Mouse (Mus musculus) adrenal gland, adult 18-20 months (tissue): ENCODE measurements around the gene Hoxb8. TPM values are rescaled to one million over a fixed set of nuclear protein-coding genes. Genes with fewer than 3 reads are reported as not detected.

ENCODE experiments used
- DNase-seq, 2 experiments: peaks; one replicate each; pipeline ENCODE4 v3.0.0; 2021 to 2022; ENCODE audit warnings: low spot score in 2 of 2
- microRNA-seq, 2 experiments: library from miRNA; unstranded; fragments of <30 nt; microRNA quantifications; one replicate each; pipeline ENCODE4 v1.2.0; 2021; ENCODE audit warnings: borderline number of aligned reads in 2 of 2
- total RNA-seq, 2 experiments: library from RNA; stranded (reverse); gene quantifications; 1 replicate in 1 of 2; 2 replicates in 1 of 2; pipeline ENCODE4 v1.2.3; 2021

Hoxb8 gene
- total RNA-seq, 2 experiments from 2014 or later = 54.8 to 119 TPM

DNA sequence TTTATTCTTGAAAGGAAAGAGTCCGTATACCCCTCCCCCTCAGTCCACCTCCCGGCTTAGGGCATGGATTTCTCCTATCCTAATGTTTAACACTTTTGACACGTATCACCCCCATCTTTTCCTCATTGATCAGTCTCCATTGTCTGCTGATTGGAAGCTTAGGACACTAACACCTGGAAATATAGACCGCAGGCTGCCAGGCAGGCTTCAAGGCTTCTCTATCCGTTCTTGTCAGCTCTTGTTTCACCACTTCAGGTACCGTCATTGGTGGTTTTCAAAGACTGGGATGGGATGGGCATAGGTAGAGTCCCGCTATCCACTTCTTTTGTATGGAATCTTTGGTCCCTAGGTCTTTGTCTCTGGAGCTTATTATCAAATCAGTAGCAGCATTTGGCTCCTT lies 45.4 kb downstream of the Hoxb8 start:
- DNase-seq = no peak

DNA sequence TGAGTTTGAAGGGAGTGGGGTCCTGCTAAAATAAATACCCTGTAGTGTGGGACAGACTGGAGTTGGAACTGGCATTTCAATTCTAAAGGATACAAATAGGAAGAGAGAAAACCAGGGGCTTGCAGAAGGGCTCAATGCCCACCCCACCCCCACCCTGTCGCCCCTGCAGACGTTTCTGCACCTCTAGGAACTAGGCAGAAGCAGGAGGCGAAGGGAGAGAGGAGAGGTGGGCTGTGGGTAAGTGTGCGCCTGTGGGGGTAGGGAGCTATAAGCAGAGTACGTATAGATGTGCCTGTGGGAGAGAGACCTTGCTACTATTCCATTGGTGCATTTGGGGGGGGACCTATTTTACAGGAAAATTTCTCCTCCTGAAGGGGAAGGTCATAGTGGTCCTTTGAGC lies 46.0 kb downstream of the Hoxb8 start:
- no peak for DNase-seq

DNA sequence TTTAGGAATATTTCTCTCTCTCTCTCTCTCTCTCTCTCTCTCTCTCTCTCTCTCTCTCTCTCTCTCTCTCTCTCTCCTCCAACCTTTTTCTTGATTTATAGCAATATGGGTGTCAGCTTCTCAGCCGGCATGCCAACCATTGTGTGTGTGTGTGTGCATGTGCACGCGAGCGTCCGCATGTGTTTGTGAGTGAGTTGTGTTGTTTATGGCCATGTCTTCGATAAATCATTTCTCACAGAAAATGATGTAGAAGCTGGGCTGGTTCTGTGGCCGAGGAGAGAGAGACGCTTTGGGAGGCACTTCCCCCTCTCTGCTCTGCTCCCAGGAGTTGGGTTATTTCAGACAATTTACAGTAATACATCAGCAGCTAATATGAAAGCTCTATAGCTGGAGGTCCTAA lies 46.9 kb downstream of the Hoxb8 start:
- no peak for DNase-seq

DNA sequence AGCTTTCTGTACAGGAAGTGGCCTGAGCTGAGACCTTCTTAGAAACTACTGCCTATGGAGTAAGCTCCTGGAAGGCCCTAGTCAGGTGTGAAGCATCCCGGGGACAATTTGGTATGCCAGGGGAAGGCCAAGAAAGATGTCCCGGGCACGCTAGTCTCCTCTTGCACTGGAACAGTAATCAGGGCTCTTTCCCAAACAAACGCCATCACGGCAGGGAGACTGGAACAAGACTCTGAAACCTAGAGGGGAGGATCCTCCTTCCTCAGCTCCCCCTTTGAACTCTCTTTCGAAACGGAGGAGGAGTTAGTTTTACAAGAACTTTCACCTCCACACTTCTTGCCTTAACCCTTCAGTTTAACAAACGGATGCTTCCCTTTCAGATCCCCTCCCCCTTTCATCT lies 50.4 kb downstream of the Hoxb8 start:
- DNase-seq = no peak

DNA sequence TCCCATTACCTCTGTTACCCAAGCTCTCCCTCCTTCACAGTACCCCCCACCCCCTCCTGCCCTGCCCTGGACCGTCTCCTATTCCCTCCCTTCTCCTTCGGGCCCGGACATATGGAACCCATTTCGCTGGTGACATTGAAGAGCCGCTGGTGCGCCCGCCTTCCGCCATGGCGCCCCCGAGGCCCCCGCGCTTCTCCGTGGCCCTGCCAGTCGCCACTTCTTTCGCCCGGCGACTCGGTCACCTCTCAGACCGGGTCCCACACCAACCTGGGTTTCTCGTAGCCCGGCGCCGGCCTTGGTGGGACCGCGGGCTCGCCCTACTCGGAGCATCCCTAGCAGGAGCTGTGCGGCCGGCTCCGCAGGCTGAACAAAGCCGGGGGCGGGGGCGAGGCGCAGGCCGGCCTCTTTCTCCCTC lies 50.9 kb downstream of the Hoxb8 start:
- DNase-seq = no peak

DNA sequence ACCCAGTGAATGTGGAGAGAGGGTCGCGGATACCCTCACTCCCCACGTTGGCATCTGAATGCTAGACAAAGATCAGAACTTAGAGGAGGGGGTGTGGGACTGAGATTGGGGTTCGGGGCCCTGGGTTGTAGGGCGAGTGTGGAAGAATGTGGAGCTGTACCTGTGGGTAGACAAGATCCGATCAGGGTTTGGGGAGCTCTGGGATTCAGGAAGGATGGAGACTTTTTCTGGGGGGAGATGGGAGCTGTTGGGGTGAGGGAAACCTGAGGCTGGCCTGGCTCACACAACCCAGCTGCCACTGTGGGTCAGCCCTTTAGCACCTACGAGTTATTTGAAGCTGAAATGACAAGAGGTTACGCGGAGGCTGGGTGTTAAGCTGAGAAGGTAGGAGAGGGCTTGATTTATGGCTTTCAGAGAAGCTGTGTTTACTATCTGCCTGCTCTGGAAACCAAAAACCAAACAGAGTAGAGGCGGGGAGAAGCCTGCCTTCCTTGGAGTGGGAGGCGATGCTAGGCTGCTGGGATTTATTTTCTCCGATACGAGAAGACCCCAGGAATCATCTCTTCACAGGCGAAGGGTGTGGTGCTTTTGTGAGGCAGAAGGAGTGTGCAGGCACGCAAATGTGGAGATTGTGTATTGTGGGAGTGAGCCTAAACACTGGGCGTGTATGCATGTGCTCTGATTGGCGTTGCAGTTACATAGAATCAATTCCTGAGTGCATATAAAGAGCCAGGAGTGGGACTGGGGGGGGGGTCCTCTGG lies 51.7 kb downstream of the Hoxb8 start:
- DNase-seq = no peak

DNA sequence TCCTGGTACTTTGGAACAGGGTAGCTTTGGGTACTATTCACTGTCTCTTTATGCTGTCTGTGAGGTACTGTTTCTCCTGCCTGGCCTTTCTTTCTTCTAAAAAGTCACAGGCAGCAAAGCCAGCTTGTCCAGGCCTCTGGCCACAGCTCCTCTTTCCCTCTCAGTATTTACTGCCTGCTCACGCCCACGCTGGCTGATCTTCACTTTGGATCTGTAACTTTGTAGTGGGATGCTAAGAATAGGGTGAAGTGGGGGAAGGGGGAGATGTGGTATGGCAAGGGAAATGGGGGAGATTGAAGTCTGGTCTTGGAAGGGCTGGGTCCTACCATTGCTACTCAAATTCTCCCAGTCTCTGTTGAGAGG lies 52.3 kb downstream of the Hoxb8 start:
- DNase-seq = no peak

Small RNA genes lying within 50 kb of the gene (microRNA-seq; reads per million reads assigned to microRNA genes)
- gene Mir10a = 30,708 to 37,987 reads per million in 2 experiments
- 14.7 to 17.8 reads per million in 2 experiments for gene Mir196a-1

Other genes with a start within 250 kb of the Hoxb8 start
- gene Snf8, start 247.0 kb upstream of the Hoxb8 start, total RNA-seq = 10 to 100 TPM; 81.1 to 87.0 TPM
- gene Ube2z, start 216.5 kb upstream of the Hoxb8 start, total RNA-seq = 10 to 100 TPM; 49.3 to 57.7 TPM
- 100 to 1,000 TPM; 228 to 281 TPM for gene Atp5g1, start 206.2 kb upstream of the Hoxb8 start, total RNA-seq
- gene Calcoco2, start 169.9 kb upstream of the Hoxb8 start, total RNA-seq = not detected
- gene Ttll6, start 148.1 kb upstream of the Hoxb8 start, total RNA-seq = not detected
- gene Hoxb13, start 87.6 kb upstream of the Hoxb8 start, total RNA-seq = not detected
- 100 to 1,000 TPM; 294 to 445 TPM for gene Hoxb9, start 10.4 kb upstream of the Hoxb8 start, total RNA-seq
- 10 to 100 TPM; 33.5 to 59.0 TPM for gene Hoxb7, start 4.7 kb downstream of the Hoxb8 start, total RNA-seq
- gene Hoxb6, start 10.6 kb downstream of the Hoxb8 start, total RNA-seq = 10 to 100 TPM; 37.0 to 68.1 TPM
- 10 to 100 TPM; 11.6 to 27.3 TPM for gene Hoxb5, start 21.4 kb downstream of the Hoxb8 start, total RNA-seq
- gene Hoxb4, start 36.4 kb downstream of the Hoxb8 start, total RNA-seq = 10 to 100 TPM; 16.3 to 22.1 TPM
- 10 to 100 TPM; 17.2 to 20.7 TPM for gene Hoxb3, start 41.4 kb downstream of the Hoxb8 start, total RNA-seq
- gene Hoxb2, start 68.6 kb downstream of the Hoxb8 start, total RNA-seq = 10 to 100 TPM; 17.1 to 21.5 TPM
- not detected for gene Hoxb1, start 83.8 kb downstream of the Hoxb8 start, total RNA-seq
- 1 to 10 TPM; 7.6 to 8.8 TPM for gene Skap1, start 182.7 kb downstream of the Hoxb8 start, total RNA-seq